Mouse (Mus musculus) liver, adult 2 months (tissue): ENCODE measurements at regions not wholly inside any gene's neighbourhood (a gene's known extent, or its start where the extent isn't known, plus 50 kb on each side); places are given as distances from the start of the nearest gene placed in this dataset.

Source experiments
- CTCF ChIP-seq: fragments of 200-500 bp; IDR thresholded peaks from 2 replicates; pipeline ENCODE4 v1.5.1; 2011; ENCODE audit warnings: low read depth, low read length, control low read depth
- POLR2A ChIP-seq: fragments of 200-500 bp; IDR thresholded peaks from 2 replicates; pipeline ENCODE4 v1.6.1; 2011; ENCODE audit warnings: low read length, control low read depth; ENCODE audit not compliant: insufficient read depth; ENCODE audit errors: extremely low read depth

GRCm38 (mm10) chr6:31080691-31081090 lies 121.8 kb upstream of the Klf14 start:
- TF ChIP-seq POLR2A (no peak), CTCF (no peak)
